Mouse (Mus musculus) E14TG2a.4 (cell line): Measurements from ENCODE around the gene Ankra2.

Experiments used
- CTCF ChIP-seq: conservative IDR thresholded peaks from 2 replicates; pipeline ENCODE4 v1.5.1; 2014; ENCODE audit warnings: low read length
- NANOG ChIP-seq: IDR thresholded peaks from 2 replicates; pipeline ENCODE4 v1.6.1; 2014; ENCODE audit warnings: borderline replicate concordance, low read length, mixed read lengths
- POU5F1 ChIP-seq: IDR thresholded peaks from 2 replicates; pipeline ENCODE4 v1.6.1; 2014; ENCODE audit warnings: low read length, borderline replicate concordance

DNA sequence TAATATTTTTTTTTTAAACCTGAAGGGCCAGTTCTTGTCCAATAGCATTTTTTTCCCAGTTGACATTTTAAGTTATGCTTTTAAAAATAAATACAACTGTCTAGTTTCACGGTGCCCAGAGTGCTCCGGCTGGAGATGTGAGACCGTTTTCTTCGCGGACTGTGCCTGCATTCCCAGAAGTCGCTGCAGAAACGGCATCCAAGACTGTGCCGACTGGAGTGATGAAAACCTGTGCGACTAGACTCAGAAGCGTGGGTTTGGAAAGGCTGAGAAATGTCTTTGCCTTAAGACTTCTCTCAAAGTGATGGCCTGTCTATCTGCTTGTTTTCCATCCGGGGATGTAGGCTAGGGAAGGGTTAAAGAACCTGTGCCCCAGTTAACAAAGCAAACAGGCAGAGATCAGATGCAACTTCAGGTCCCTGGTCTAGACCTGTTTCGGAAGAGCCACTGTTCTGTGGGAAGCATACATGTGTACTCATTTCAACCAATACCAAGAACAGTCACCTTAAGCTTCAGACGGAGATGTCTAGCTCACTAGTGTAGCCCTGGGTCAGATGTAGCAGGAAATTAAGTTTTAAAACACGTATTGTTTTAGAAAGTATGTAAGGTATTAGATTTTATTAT, 44.1 kb downstream of the Ankra2 start:
- TF ChIP-seq CTCF (no peak), POU5F1 (no peak), NANOG (no peak)
